Mouse (Mus musculus) T-helper 2 cell (primary cell): ENCODE measurements around the gene Kcnk5.

Experiments used
- in situ Hi-C: fragments of 300-600 bp; cut with MboI, MseI; formaldehyde crosslinking; loops from one replicate; pipeline ENCODE4 v1.15.1; 2025; ENCODE audit warnings: high pct_unique_total_duplicates

The Kcnk5 gene

DNA sequence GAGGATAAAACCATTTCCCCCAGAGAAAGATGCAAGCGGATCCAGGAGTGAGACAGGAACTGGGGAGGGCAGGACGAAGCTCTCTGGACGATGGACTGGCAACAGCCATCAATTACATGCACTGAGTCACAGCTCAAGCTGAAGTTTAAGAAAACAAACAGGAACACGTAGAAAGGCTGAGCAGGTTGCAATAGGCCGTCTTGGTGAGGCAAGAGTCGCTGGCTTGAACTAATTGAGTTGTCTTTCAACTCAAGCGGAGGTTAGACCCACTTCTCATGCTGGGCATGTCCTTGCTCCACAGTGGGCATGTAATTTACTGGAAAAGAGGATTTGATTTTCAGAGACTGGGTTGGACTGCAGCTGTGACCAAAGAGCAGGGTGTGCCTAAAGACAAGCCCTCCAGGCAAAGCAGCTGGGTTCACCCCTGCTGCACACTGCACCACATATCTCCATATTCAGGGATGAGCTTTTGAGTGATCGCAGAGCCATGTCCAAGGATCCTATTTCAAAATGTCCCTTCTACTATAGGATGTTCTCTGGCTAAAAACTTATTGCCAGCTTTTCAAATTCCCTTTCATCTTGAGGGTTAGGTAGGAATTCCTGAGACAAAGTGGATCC is 19.6 kb upstream of the Kcnk5 start:
- in situ Hi-C loops, result no loop called here

DNA sequence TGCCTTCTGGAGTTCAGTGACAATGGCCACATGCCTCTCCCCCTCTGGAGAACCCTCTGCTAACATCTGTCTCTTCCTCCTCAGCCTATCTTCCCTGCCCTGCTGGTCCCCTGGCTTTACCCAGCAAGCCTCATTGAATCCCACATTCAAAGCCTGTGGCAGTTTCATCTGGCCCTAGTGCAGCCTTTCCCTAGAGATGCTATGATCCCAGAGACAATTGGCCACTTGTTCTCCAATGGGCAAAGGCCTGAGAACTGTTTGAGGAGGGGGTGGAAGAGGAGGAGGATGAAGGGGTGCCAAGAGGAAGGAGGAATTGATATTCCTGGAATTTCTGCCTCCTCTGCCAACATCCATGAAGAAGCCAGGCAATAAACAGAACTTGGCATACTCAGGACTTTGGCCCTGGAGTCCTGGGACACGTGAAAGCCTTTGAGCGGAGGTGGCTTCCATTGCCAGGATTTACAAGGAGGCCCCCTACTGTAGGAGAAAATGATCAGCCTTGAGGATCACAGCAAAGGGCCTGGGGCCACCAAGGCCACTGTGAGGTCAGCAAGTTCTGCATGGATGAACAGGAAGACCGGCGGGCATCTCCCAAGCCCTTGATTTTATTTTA is 11.6 kb upstream of the Kcnk5 start:
- in situ Hi-C loops, result no loop called here

DNA sequence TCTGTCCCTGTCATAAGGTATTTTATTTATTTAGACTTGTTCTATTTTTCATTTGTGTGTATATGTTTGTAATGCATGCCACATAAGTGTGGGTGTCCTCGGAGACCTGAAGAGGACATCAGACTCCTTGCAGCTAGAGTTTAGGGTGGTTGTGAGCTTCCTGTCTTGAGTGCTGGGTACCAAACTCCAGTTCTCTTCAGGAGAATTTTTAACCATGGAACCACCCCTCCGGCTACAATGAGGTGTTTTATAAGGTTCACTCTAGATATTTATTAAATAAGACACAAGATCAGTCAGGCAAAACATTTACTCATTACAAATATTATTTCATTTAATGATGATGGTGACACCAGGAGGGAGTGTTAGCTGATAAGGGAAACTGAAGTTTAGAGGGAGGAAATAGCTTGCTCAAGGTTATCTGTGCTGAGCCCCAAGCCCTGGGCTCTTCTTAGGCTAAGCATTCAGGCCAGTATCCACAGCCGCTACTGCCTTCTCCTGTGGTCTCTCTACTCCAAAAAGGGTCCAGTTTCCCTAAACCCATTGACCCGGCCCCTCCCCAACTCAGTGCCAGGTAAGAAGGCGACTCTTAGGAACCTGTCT is 9.6 kb upstream of the Kcnk5 start:
- in situ Hi-C loops, result no loop called here

DNA sequence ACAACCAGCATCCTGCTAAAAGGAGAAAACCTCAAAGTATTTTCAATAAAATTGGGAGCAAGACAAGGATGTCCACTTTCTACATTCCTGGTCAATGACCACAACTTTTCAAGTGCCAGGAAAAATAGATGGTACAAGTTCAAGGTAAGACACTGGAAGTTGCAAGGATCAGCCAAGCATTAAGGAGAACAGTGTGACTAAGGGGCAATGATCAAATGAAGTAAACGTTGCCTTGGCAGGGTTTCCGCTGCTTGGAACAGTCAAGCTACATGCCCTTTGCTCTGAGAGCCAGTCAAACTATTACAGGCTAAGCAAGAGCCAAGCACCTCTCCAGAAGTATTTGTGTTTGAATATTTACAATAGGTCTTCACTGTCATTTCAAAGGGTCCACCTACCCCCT is 8.1 kb upstream of the Kcnk5 start:
- in situ Hi-C loops, result no loop called here

DNA sequence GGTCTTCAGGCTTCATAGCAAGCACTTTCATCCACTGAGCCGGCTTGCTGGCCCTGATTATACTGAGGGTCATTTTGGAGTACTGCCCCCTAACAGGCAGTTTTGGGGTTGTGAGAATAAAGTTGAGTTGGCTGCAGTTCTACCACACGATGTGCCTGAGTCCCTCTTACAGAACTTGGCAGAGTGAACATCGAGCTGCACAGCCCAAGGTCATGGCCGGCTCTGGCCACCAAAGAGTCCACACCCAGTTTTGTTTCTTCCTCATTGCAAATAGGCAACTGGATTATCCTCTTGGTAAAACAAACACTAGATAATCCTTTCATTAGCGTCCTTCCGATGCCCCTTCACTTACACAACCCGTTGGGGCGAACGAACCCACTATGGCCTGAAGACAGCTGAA is 3.8 kb upstream of the Kcnk5 start:
- in situ Hi-C loops, result no loop called here

DNA sequence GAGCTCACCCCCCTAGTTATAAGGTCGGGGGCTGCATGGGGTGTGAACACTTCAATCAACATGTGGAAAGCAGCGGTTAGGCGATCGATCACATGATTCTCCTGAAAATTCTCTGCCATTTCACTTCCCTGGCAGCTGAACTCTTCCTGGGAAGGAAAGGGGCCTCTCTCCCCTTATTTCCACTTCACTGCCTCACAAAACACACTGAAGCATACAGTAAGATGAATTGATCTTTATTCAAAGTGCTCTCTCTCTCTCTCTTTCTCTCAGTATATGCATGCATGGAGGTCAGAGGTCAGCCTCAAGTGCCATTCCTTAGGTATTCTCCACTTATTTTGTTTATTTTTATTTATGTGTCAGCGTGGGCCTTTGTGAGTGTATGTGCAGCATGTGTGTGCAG is 2.1 kb upstream of the Kcnk5 start:
- in situ Hi-C loops, result loop anchor here (5.0 kb wide), 1 partner anchor 101 kb away; no protein-coding TSS in a partner anchor

DNA sequence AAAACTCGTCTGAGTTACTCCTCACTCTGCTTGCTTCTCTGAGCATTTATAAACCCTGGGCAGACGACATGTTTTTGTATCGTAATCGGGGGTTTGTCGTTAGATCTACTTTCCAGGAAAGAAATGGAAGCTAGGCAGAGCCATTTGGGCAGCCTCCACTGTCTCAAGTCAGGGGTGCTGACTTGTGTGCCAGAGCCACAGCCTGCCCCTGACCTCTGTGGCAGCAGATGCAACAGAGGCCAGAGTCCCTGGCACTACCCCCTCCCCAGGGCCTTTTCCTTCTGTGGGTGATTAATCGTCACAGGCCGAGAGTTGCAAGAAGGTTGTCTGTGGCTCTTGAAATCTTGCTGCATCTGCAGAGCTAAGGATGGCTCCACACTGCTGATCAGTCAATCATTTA is 987 bp upstream of the Kcnk5 start:
- in situ Hi-C loops, result loop anchor here (5.0 kb wide), 1 partner anchor 100 kb away; no protein-coding TSS in a partner anchor

DNA sequence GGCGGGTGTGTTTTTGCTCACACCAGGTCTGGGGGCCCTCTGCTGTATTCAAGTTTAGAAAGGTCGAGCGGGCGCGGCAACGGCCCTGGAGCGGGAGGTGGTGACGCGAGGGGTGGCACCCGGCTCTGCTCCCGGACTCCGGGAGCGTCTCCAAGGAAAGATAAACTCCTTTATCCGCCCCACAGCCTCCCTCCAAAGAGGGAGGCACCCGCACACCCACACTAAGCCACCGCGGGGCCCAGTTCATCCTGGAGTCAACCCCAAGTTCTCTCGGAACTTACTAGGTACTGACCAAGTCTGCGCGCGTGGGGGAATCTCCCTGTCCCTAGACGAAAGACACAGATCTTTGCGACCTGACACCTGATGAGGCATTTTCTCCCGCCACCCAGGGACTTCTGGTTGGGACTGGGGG is 852 bp downstream of the Kcnk5 start:
- in situ Hi-C loops, result loop anchor here (5.0 kb wide), 1 partner anchor 98 kb away; no protein-coding TSS in a partner anchor

DNA sequence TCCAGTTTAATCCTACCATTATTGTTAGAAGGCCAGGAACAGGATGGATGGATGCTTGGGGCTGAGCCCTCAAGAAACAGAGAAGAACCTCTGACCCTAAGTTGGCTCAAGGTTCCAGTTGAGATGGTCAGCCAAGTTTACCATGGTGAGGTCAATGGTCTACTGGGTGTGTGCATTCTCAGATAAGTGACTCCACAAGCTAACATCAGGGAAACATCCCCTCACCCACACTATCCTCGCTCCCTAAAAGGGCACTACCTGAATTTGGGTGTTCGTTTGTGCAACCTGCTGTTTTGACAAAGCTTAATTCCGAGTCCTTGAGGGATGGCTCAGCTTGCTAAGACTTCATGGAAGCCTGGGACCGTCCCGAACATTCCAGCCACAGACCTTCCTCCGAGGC is 1.3 kb downstream of the Kcnk5 start:
- in situ Hi-C loops, result loop anchor here (5.0 kb wide), 1 partner anchor 98 kb away; no protein-coding TSS in a partner anchor

DNA sequence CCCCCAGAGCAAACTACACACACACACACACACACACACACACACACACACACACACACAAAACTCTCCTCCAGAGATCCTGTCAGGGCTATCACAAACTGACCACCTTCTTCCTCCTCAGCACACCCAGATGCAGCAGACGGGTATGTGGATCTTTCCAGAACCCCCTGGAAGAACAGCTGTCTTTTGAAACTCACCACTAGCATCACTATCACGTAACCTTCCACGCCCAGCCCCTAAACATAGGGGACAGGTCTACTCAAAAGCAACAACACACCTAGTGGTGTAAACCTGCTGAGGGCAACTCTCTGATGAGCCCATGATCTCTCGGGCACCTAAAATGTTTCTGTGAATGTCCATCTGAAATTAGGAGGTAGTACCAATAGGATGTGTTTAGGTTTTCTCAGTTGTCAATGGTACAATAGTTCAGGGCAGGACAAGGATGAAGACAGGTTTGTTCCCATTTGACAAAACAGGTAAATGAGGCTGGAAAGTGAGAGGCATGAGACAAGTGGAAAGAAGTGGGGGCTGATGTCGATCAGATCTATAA is 1.8 kb downstream of the Kcnk5 start:
- in situ Hi-C loops, result loop anchor here (5.0 kb wide), 1 partner anchor 98 kb away; no protein-coding TSS in a partner anchor

DNA sequence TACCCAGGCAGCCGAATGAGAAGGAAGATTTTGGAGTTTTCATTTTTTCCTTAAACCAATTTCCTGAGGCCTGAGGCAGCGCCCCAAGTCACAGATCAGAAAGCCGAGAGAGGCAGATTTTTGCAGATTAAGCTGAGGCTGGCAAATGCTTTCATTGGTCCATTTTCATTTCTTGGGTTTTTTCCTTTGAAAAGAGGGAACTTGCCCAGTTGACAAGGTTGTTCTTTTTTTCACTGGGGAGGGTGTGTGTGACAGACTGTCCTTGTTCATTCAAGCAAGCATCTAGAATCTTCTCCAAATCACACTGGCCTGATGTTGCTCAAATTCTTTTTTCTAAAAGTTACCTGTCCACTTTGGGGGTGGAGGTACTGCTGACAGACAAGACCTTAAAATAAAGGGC is 2.5 kb downstream of the Kcnk5 start:
- in situ Hi-C loops, result no loop called here

DNA sequence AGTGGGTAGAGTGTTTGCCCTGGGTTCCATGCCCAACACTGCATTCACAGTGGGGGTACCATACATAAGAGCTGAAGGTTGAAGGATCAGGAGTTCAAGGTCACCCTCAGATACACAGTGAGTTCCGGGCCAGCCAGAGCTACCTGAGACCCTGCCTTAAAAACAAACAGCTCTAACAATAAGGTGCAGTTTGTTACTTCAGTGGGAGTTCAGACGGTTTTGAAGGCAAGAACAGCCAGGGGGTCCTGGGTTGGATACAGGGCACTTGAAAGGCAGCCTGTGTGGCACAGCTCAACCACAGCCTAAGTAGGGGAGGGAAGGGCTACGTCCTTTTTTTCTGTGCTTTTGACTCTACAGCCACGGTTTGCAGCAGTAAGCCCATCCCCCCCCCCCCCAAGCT is 3.0 kb downstream of the Kcnk5 start:
- in situ Hi-C loops, result no loop called here

DNA sequence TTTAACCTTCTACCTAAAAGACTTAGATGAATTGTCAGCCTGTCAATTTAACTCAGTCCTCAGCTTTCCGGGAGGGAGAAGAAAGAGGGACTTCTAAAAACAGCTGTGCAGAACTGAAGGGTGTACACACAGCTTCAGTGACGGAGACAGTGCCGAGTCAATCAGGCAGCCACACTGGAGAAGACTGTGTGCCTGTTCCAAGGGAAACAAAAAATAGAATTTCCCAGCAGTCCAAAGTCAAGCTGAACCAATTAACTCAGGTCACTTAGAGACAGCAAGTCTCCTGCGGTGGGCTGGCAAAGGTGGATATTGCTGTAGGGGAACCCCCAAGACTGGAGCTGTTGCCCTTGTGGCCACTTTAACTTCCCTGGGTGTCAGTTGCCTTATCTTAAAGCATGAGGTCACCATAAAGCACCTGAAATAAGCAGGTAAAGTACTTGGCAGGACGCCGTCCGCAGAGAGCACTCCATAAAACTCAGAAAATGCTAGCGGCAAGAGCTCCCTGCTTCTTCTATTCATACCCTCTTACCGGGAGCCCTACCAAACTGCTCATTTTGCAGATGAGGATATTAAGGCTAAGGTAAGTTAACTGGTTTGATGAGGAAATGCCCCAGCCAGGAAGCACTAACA is 4.0 kb downstream of the Kcnk5 start:
- in situ Hi-C loops, result no loop called here

DNA sequence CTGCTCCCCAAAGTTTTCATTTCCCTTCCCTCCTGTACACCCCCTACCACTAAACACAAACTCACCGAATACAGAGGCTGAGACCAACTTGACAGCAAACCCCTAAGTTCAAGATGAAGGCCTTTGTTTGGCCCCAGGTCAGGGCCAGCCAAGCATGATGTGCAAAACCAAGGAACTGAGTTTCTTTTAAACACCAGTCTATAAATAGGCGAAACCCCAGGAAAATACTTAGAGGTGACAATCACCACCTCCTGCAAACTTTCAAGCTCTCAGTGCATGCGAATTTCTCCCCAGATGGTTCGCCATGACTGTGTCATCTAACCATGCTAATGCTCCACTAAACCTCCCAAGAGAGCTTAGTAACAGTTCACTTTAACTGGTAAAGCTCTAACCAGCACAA is 5.9 kb downstream of the Kcnk5 start:
- in situ Hi-C loops, result no loop called here

DNA sequence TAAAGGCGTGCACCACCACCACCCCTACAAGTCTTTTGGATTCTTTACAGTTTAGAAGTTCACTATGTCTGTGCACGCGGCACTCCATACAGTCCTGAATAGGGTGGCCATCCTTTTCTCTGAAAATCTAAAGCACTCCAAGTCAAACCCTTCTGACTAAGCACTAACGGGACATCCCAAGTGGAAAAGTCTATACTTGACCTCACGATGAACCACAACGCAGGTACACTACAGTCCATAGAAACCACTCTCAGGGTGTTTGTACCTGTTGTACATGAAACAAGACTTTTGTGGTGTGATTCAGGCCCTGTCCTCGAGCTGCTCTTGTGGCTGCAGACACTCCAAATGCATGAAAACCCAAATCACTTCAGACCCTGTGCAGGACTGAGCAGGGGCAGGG is 6.5 kb downstream of the Kcnk5 start:
- in situ Hi-C loops, result no loop called here

DNA sequence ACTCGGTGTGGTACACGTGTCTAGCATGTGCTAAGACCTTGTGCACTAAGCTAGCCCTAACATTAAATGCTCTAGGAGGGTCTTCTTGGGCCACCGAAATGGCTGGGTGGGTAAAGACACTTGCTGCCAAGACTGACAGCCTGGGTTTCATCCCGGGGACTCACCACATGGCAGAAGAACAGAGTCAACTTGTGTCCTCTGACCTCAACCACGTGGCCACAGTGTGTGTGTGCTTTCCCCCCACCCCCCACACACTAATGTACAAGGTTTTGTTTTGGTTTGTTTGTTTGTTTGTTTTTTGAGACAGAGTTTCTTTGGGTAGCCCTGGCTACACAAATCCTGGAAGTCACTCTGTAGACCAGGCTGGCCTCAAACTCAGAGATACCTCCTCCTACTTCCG is 6.9 kb downstream of the Kcnk5 start:
- in situ Hi-C loops, result no loop called here

DNA sequence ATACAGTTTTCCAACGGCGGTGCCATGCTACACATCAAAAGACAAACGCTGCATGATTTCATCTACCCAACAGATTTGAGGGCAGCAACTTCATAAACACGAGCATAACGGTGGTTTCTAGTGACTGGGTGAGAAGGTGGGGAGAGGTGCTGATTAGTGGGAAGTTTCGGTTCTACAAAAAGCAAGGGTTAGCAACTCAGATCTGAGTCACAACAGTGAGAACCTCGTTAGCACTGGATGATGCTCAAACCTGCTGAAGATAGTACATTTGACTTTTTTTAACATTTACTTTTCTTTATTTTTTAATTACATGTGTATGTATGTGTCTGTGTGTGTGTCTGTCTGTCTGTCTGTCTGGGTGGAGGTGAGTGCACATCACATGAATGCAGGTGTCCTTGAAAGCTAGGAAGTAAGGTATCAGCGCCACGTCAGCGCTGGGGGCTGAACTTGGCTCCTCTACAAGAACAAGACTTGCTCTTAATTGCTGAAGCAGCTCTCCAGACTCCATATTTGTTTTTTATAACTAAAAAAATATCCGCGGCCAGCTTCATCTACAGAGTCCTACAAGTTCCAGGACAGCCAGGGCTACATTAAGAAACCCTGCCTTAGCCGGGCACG is 7.6 kb downstream of the Kcnk5 start:
- in situ Hi-C loops, result no loop called here

DNA sequence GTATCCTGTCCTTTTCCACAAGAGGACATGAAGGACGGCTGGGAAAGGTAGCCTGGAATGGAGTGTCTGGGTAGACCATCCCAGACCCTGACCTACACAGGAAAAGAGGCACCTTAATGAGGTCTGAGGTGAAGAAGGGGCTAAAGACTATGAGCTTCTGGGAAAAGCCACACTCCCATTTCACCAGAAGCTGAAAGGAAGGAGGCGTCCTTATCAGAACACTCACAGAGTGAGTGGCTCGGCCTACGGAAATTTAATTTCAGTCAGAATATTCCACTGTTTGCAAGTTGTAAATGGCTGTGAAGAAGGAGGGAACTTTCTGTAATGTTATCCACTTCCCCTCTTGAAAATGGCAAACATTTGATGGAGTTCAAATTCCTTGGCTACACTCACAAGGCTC is 8.7 kb downstream of the Kcnk5 start:
- in situ Hi-C loops, result no loop called here

DNA sequence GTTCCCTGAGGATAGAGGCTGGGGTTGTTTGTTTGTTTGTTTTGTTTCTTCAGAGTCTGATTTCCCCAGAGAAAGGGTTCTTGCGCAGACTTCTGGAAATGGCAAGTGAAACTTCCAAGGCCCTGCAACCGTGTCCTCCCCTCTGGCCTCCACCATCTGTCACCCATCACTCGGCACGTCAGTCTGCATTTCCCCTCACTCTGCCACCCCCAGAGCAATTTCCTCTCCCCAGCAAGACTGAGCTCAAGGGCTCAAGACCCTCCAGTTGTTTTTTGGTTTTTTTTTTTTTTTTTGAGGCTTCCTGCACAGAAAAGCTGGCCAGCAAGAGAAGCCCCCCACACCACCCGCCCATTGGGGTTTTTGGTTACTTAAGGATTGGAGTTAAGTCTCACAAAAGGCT is 9.1 kb downstream of the Kcnk5 start:
- in situ Hi-C loops, result no loop called here

DNA sequence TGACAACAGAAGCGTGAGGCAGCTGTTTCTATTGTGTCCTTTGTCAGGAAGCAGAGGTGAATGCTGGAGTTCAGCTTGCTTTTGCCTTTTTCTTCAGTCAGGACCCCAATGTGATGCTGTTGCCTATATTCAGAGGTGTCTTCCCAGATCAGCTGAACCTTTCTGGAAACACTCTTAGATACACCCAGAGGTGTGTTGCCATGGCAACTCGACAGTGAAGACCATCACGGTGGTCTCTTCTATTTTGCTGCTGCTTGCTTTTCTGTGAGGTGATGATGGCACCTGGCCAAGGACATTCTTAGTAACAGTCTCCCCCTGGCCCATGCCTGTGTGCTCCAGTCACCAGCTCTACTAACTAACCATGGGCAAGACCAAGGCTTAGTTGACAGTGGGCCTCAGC is 9.8 kb downstream of the Kcnk5 start:
- in situ Hi-C loops, result no loop called here

DNA sequence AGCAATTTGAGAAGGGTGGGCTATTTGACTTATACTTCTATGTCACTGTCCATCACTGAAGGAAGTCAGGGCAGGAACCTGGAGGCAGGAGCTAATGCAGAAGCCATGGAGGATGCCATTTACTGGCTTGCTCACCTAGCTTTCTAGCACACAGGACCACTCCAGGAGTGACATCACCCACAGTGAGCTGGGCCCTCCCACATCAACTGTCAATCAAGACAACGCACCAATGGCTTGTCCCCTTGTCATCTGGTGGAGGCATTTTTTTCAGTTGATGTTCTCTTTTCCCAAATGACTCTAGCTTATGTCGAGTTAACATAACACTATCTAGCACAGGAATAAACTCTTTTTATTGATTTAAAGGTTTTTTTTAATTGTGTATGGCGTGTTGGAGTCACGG is 12.4 kb downstream of the Kcnk5 start:
- in situ Hi-C loops, result no loop called here

DNA sequence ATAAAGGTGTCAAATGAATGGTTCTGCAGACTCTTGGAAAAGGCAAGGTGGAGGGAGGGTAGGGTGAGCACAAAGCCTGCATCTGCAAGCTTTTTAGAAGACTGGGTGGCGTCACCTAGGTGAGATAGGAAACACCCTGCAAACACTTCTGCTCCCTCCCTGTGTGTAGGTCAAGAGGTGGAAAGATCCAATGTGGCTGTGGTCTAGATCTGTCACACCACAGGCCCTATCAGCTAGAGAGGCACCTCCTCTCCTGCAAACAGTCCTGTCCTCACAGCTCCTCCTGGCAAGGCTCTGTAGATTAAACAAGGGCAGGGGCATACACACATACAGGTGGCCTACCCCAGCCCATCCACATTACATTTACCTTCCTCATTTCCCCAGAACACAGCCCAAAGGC is 13.1 kb downstream of the Kcnk5 start:
- in situ Hi-C loops, result no loop called here
